Mouse (Mus musculus): ENCODE results near the gene Gm45234. TPM values are rescaled to one million over a fixed set of nuclear protein-coding genes. Genes with fewer than 3 reads are reported as not detected.

Gm45234 gene
- 0.44 TPM for polyA plus RNA-seq (2017; shearing (Covaris generic))

DNA sequence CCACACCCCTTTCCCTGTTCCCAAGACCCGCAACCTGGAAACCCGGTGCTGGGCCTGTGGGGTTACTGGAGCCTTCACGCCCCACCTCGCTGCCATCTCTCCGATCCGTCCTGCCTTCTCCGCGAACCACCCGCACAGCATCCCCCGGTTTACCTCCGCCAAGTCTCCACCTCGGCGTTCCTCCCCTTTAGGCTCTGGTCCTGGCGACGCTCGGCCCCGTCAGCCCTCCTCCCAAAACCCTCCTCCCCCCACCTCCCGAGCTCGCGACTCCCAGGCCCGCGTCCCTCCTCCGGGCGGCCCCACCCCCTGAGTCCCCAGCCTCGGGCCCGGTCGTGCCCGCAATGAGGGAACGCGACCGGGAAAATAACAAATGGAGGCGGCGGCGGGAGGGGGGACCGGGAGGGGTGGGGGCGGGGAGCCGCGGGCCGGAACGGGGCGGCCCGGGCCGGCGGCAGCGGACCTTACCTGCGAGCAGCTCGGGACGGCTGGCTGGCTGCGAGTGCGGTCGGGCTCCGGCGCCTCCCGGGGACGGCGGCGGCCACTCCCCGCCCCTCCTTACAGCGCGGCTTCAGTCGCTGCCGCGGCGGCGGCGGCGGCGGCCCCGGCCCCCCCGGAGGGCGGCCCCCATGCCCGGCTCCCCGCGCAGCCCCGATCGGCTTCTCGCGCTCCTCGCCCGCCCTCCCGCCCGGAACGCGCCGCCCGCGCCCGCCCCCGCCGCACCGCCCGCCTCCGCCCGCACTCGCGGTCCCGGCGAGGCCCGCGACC, at the start of gene Gm45234, which contains the start of gene Atn1:
Gene Gm45234, minus strand, starts transcription at position 191 of the 765 bp plus-strand sequence.
Gene Atn1, minus strand, starts transcription at position 694 of the 765 bp plus-strand sequence.

DNA sequence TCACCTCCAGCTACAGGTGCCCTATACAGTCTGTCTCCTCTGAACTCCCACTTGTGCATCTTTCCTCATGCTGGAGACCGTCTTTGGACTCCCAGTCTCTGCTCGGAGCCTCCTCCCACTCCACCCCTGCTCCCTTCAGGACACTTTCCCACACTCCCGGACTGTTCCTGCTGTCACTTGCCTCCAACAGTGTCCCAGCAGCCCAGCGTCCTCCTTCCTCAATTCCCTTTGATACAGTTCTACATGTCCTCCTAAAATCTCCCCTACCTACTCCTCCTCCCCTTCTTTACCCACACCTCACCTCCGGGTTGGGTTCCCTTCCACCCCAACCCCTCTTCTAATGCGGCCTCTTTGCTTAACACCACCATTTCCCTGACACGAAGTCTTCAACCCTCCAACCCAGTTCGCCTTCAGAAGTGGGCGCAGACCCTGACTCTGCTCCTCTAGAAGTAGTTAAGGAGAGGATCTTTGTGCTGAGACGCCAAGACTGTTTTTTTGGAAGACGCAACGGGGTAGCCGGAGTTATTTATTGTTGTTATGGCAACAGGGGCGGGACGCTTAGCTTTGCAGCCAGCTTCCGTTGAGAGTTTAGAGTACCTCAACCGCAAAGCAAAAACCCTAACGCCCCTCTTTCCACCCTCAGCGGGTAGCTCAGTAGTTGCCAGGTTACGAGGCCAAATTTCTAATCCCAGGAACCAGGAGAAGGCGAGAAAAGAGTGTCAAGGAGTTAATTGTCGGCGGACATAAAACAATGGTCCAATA, 23.6 kb upstream of the Gm45234 start, which contains the start of gene Lrrc23:
Gene Lrrc23, minus strand, starts transcription at position 506 of the 762 bp plus-strand sequence.

DNA sequence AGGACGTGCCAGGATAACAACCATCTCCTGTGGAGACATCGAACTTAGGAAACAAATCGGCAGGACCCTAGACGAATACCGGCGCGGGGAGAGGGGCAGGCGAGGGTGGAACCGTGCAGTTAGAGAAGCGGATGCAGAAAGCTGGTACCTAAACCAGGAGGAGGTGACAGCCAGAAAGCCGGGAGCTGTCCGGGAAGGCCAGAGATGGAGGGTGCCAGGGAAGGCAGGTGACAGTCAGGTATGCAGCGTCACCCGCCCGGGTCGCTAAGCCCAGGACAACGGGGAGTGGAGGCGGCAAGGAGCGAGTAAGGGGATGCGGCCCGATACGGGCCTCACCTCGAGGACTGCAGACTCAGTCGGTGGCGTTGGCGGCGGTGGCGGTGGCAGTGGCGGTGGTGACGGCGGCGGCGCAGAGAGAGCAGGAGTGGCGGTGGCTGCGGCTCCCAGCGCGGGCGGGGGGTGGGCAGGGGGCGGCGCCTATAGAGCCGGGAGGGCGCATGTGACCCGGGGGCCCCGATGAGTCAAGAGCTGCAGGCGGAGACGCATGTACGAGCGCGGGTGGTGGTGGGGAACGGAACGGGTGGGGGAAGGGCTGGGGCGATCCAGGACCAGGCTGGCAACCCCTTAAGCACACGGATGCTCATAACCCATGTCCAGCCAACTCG, 13.4 kb upstream of the Gm45234 start, which contains the start of gene Eno2:
Gene Eno2, minus strand, starts transcription at position 573 of the 665 bp plus-strand sequence.

DNA sequence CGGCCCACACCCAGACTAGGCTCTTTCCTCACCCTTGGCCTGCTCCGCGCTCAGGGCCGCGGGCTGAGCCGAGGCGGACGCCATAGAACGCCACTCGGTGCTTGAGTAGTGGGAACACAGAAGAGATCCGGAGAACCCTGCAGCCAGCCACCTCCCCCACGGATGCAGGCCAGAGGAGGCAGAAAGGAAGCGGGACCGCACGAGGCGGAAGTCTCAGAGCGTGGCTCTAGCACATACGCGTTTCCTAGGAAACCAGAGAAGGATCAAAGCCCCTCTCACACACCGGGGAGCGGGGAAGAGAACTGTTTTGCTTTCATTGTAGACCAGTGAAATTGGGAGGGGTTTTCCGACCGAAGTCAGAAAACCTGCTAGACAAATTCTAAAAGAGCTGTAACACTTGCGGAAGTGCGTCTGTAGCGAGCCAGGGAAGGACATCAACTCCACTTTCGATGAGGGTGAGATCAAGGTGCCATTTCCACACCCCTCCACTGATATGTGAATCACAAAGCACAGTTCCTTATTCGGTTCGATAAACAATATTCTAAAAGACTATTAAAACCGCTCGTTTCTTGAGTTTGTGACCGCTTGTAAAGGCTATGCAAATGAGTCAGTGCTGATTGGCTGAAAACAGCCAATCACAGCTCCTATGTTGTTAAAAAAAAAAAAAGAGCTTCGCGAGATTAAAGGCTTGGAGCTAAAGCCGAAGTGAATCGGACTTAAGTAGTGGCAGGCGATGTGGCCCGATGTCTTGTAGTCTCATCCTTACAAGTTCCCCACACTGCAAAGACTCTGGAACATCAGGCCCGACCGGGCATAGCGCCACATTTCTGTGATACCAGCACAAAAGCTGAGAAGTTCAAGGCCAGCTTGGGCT, 14.7 kb downstream of the Gm45234 start, which contains the start of gene Grcc10:
Gene Grcc10, minus strand, starts transcription at position 487 of the 874 bp plus-strand sequence.

DNA sequence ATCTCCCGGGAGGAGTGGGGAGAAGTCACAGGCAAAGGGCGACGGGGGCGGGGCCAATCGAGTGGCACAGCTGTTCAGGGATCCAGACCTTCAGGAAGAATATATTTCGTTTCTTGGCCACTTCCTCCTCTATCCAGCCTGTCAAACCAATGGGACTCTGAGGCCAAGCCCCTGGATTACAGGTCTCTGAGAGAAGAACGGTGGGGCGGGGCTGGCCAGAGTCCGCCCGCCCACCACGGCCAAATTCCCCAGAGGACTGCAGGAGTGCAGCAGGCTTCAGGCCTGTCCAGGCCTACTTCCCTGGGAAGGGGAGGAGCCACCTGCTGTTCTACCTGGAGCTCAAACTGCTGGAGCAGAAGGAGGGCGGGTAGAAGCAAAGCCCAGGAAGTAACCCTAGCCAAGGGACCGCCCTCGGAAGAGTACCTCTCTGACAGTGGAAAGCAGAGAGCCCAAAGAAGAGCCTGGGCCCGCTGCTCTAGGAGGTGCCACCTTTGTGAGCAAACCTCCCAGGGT, 17.3 kb downstream of the Gm45234 start, which contains the start of gene Ptpn6:
Gene Ptpn6, minus strand, starts transcription at position 204 of the 513 bp plus-strand sequence.

DNA sequence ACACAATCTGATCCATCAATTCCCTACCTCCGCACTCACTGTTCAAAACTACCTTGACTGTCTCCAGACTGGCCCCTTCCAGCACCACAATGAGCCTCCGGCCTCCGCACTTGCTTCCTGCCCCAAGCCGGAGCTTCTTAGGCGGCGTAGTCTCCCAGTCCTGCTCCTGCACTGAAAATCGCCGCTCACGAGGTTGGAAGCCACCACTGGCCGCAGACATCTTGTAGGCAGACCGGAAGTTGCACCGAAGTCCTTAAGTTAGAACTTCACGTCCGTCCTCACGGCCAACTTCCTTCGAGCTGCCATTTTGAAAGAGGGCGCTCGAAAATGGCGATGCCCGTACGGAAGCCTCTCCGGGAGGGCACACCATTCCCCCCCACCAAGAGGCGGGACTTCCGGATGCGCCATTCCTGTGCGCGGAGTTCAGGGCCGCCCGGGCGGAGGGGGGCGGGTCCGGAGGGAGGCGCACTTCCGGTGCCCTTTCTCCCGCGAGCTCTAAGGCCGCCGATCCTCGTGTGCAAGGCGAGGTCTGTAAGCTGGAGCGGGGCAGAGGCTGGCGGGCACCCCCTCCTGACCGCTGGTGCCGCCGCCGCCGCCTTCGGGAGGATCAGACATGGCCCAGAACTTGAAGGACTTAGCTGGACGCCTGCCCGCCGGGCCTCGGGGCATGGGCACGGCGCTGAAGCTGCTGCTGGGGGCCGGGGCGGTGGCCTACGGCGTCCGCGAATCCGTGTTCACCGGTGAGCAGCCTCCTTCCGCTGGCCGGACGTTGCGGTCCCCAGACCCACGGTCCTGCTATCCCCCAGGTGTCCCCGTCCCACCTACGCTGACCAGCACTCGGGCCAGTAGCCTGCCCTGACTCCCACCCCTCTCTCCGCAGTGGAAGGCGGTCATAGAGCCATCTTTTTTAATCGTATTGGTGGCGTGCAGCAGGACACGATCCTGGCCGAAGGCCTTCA, 43.7 kb downstream of the Gm45234 start, which contains the start of the genes Emg1 and Phb2:
Gene Emg1, minus strand, starts transcription at position 355 of the 959 bp plus-strand sequence.
Gene Phb2, plus strand, starts transcription at position 513 of the 959 bp plus-strand sequence.

Other genes starting within 250 kb of the Gm45234 start
- gene C1ra, start 243.6 kb downstream of the Gm45234 start, polyA plus RNA-seq (2017; shearing (Covaris generic)): not detected
- not detected for gene C1s1, start 213.7 kb downstream of the Gm45234 start, polyA plus RNA-seq (2017; shearing (Covaris generic))
- gene C1rb, start 185.7 kb downstream of the Gm45234 start, polyA plus RNA-seq (2017; shearing (Covaris generic)): not detected
- not detected for gene C1s2, start 119.9 kb downstream of the Gm45234 start, polyA plus RNA-seq (2017; shearing (Covaris generic))
- 27.3 TPM for gene Lpcat3, start 93.0 kb downstream of the Gm45234 start, polyA plus RNA-seq (2017; shearing (Covaris generic))
- 299 TPM for gene Emg1, start 43.8 kb downstream of the Gm45234 start, polyA plus RNA-seq (2017; shearing (Covaris generic))
- 137 TPM for gene Phb2, start 43.7 kb downstream of the Gm45234 start, polyA plus RNA-seq (2017; shearing (Covaris generic))
- gene Ptpn6, start 17.3 kb downstream of the Gm45234 start, polyA plus RNA-seq (2017; shearing (Covaris generic)): 230 TPM
- gene Grcc10, start 14.6 kb downstream of the Gm45234 start, polyA plus RNA-seq (2017; shearing (Covaris generic)): 313 TPM
- gene Atn1, start 503 bp upstream of the Gm45234 start, polyA plus RNA-seq (2017; shearing (Covaris generic)): 21.5 TPM
- 4.5 TPM for gene Eno2, start 13.7 kb upstream of the Gm45234 start, polyA plus RNA-seq (2017; shearing (Covaris generic))
- gene Lrrc23, start 23.7 kb upstream of the Gm45234 start, polyA plus RNA-seq (2017; shearing (Covaris generic)): 3.9 TPM
- gene Spsb2, start 52.6 kb upstream of the Gm45234 start, polyA plus RNA-seq (2017; shearing (Covaris generic)): 3.3 TPM
- gene Tpi1, start 58.3 kb upstream of the Gm45234 start, polyA plus RNA-seq (2017; shearing (Covaris generic)): 109 TPM
- gene Usp5, start 73.5 kb upstream of the Gm45234 start, polyA plus RNA-seq (2017; shearing (Covaris generic)): 69.3 TPM
- gene Cdca3, start 73.5 kb upstream of the Gm45234 start, polyA plus RNA-seq (2017; shearing (Covaris generic)): 2.5 TPM
- gene Gnb3, start 84.3 kb upstream of the Gm45234 start, polyA plus RNA-seq (2017; shearing (Covaris generic)): not detected
- not detected for gene P3h3, start 101.7 kb upstream of the Gm45234 start, polyA plus RNA-seq (2017; shearing (Covaris generic))
- gene Gpr162, start 108.0 kb upstream of the Gm45234 start, polyA plus RNA-seq (2017; shearing (Covaris generic)): not detected
- 653 TPM for gene Cd4, start 132.2 kb upstream of the Gm45234 start, polyA plus RNA-seq (2017; shearing (Covaris generic))
- gene Lag3, start 155.7 kb upstream of the Gm45234 start, polyA plus RNA-seq (2017; shearing (Covaris generic)): 0.87 TPM
- 4.7 TPM for gene Ptms, start 164.1 kb upstream of the Gm45234 start, polyA plus RNA-seq (2017; shearing (Covaris generic))
- gene Mlf2, start 175.4 kb upstream of the Gm45234 start, polyA plus RNA-seq (2017; shearing (Covaris generic)): 116 TPM
- gene Cops7a, start 209.5 kb upstream of the Gm45234 start, polyA plus RNA-seq (2017; shearing (Covaris generic)): 39.3 TPM
- 0.96 TPM for gene Pianp, start 240.7 kb upstream of the Gm45234 start, polyA plus RNA-seq (2017; shearing (Covaris generic))

Measured in effector memory CD4-positive, alpha-beta T cell, adult 5 months (primary cell).